Mouse (Mus musculus) fibroblast of lung, adult 2 months (primary cell): ENCODE results near the gene Arv1.

Experiments used
- DNase-seq: peaks from one replicate; pipeline ENCODE4 v3.0.0-alpha.2; 2011; ENCODE audit warnings: low read depth

The Arv1 gene

DNA sequence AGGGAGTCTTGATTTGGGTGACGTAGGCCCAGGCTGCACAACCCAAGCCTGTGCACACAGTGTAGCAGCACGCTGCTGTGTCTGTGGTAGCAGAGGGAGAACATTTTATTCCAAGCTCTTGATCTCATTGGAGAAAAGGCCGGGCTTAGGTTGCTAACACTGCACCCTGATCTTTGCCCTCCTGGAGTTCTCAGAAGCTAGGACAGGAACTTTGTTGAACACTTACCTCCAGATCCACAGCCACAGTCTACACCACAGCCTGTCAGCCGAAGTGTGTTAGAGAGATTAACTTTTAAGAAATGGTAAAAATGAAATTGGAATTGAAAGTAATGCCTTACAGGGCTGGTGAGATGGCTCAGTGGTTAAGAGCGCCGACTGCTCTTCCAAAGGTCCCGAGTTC lies 2.4 kb downstream of the Arv1 start:
- DNase-seq: no peak

DNA sequence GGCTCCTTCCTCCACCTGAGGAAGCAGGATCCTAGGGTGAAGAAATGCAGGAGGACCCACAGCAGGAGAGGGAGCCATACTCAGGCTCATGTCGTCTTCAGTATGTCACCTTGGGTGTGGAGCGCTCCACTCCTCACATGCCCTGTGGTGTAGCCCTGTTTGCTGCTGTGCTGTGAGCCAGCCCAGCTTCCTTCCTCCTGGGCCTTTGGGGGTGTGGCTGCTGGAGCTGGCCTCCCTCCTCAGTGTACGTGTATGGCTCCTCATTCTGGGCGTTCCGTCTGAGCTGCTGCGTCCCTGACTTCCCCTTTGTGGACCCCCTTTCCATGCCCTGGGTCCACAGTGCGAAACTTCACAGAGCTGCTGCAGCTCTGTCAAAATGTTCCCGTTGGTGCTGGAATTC lies 10.9 kb downstream of the Arv1 start:
- DNase-seq: no peak

- no peak for DNase-seq
Measured at GRCm38 (mm10) chr8:124735371-124735911, 13.5 kb downstream of the Arv1 start.

DNA sequence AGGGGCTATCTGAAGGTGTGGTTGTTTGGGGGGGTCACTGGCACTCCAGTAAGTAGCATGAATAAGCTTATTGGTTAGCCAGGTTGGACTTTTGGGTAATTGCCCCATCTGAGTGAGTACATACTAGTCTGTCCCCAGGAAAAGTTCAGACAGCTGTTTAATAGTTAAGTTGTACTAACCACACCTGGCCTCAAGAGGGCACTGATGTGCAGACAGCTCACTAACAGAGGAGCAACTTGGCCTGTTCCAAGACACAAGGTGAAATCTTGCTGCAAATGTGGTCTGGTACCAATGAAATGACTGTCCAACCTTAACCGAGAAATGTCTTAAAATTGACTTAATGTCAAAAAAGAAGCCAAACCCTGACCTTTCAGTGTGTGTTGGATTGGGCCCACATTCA lies 17.3 kb downstream of the Arv1 start:
- DNase-seq: no peak

GRCm38 (mm10) chr8:124746661-124747060 lies 24.7 kb downstream of the Arv1 start:
- DNase-seq: no peak

DNA sequence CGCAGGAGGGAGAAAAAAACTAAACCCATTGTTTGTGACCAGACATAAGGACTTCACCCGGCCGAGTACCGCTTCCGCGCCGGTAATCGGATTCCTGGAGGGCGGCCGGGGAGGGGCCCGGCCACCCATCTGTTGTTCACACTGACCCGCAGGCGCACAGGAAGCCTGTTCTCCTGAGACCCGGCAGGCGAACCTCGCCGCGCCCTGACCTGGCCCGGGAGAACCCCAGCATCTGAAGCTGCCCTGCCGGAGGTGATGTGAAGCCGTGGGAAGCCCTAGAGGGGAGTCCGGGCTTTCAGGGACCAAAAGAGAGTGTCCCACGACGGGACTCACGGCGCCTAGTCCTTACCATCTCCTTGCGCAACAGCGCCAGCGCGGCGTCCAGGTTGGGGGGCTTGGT lies 29.3 kb downstream of the Arv1 start:
- DNase-seq: no peak

- no peak for DNase-seq
Measured at GRCm38 (mm10) chr8:124751709-124752173, 29.8 kb downstream of the Arv1 start, which contains the start of gene Fam89a. Fam89a (minus strand) TSS chr8:124751832.

GRCm38 (mm10) chr8:124752325-124752862 lies 30.5 kb downstream of the Arv1 start:
- DNase-seq: no peak

DNA sequence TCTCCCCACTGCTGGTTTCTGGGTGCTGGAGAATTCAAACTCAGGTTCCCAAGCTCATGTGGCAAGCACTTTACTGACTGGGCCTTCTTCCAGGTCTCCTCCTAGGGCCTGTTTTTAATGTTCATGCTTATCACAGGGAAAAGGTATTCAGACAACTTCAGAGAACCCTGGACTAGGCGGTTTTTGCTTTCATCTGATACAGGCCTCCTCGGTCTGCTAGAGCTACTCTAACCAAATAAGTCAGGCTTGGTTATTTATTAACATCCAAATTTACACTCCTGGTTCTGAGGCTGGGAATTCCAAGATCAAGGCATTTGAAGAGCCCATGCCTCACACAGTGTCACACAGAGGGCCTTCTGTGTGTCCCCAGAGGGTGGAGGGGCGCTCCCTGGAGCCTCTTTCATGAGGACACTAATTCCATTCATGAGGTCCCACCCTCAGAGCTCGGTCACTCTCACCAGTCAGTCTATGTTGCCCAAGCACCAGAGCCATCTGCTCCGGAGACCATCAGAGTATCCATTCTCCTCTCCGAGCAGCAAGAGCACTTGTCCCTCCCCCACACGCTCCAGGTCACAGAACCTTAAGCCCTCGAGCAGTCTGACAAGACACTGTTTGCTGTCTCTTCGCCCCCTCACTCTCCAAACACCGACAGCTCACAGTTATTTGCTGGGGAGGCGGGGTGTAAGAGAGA lies 32.3 kb downstream of the Arv1 start:
- DNase-seq: no peak

DNA sequence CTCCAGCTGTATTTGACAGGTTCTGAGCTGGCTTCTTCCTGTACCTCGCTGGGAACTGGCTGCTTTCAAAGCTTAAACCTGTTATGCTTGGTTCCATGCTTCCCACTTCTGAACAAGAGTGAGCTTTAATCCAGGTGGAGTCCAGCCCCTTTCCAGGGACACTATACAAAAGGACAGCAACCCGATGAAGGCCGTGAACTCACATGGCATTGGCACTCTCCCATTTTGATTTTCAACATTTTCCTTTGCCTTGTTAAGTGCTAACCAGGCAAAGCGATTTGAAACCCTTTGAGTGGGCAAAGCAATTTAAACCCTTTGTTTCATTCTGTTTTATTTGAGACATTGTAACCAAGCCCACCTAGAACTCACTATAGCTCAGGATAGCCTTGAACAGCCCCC lies 32.9 kb downstream of the Arv1 start:
- DNase-seq: no peak

- DNase-seq: no peak
Measured at GRCm38 (mm10) chr8:124755481-124755880, 33.5 kb downstream of the Arv1 start.

DNA sequence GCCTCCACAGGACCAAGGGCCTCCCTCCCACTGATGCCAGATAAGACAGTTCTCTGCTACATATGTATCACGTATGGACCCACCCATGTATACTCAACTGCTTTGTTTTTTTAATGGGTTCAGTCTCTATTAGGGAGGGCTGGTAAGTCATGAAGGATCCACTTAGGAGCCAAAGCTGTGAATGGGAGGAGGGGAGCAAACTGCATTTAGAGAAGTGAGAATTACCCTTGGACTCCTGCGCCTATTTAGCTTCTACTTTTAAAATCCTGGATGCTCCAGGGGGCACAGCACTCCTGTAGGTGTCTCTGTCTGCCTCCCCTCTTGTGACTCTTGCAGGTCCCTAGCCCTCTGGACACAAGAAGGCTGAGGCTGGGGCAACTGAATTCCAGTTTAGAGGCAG lies 34.2 kb downstream of the Arv1 start:
- DNase-seq: no peak

DNA sequence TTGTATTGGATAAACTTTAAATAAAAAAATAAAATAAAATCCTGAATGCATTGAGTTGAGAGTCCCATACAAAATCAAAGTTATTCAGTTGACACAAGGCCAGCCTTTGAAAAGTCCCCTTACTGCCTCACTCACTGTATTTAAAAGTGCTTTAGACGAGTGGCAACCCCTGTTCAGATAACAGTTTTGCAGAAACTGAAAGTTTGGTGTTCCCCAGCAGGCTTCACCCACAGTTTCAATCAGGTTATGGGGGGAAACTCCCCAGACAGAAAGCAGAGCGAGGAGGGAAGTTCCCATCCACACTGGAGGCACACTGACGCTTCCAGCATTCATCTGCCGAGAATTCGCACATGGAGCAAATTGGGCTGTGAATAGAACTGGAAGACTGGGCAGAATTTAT lies 34.7 kb downstream of the Arv1 start:
- DNase-seq: no peak

DNA sequence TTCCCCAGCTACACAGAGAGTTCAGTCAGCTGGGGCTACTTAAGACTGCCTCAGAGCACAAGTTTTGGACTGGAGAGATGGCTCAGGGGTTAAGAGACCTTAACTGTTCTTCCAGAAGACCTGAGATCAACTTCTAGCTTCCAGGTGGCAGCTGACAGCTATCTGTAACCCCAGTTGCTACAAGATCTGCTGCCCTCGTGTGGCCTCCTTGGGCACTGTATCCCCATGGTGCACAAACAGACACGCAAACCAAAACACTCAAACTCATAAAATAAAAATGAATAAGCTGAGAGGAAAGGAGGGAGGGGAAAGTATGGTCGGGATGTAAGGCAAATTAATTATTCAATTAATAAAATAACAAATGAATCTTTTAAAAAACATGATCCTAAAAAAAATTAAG lies 36.6 kb downstream of the Arv1 start:
- no peak for DNase-seq

- no peak for DNase-seq
Measured at GRCm38 (mm10) chr8:124763061-124763460, 41.1 kb downstream of the Arv1 start.

DNA sequence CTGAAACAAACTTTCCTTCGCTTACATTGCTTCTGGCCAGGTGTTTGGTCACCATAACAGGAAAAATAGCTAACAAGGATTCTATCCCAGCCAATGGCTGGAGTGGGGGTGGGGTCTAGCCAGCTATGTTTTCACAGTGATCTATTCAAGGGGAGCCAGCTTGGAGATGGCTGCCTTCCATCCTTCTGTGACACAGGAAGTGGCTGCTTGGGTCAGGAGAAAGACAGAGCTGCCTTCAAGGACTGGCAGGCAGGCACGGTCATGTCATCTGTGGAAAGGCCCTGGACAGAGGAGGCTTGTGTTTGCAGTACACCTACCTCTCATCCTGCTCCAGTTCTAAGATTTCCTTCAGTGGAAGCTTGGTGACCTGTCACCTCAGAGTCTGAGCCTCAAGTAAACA lies 50.5 kb downstream of the Arv1 start:
- no peak for DNase-seq

- no peak for DNase-seq
Measured at GRCm38 (mm10) chr8:124775695-124776094, 53.8 kb downstream of the Arv1 start.

DNA sequence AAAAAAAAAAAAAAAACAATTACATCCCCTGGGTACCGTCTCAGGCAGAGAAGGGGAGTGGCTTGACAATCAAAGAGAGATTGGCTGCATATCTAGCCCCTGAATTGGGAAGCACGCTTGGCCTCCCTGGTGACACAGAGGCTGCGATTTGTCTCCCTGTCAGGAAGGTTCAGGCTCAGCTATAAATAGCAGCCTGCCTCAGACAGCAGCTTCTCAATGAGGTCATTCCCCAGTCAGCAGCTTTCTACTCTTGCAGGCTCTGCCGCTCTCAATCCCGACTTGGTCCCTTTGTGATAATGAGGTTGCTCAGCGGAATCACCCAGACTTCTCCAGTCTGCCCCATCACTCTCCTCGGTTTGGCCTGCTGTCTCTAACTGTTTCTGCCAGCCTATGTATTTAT lies 58.3 kb downstream of the Arv1 start:
- DNase-seq: no peak

GRCm38 (mm10) chr8:124782431-124782830 lies 60.5 kb downstream of the Arv1 start:
- DNase-seq: no peak

DNA sequence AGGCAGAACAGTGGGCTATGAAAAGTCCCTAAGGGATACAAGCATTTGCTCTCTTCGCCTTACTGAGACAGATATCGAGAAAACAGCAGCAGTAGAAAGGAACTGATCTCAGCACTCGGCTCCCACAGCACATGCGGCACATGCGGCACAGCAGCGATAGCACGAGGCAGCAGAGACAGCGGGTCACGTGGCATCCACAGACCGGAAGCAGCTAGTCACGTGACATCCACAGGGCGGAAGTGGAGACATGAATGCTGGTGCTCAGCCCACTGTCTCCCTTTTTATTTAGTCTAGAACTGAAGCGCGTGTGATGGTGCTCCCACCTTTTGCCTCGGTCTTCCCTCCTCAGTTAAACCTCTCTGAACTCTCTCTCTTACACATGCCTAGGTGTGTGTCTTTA lies 61.3 kb downstream of the Arv1 start:
- no peak for DNase-seq
